Comparison of ENCODE assay signal across 12 mouse cellular contexts in the genomic region with DNA sequence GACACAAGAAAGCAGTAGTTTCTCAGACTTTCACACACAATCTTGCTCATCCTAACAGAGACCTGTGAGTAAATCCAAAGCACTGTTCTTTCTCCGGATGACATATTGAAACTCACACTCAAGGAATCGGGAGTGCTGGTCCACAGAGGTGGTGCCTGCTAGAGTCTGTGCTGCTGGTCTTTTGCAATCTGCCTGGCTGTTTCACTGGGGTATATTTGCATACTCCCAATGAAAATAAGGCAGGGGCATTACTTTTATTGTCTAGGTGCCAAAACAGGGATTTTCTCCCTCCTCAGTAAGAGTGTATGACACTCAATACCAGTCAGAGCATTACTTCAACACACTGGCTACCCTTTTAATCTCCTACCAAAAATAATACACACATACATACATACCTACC. TPM values are rescaled to one million over a fixed set of nuclear protein-coding genes. Genes with fewer than 3 reads are reported as not detected.
DNase-seq lines count a peak whose midpoint lies in the region; ATAC-seq lines count a peak whose summit lies in the region.
"Had no signal": no experiment of that assay in that cellular context is flagged by ENCODE, and none has a peak within 500 bp of the region (broad histone marks: within the 10 kb centered on the region; RNA-seq: fewer than 3 reads in every experiment).

No protein-coding gene starts in this region.

- H3K27me3 ChIP-seq in heart, embryonic 10.5 days (ENCODE audit: insufficient read depth, poor library complexity, severe bottlenecking), result no peaks in the 10 kb centered on the region; the same call in 1 of the 2 replicates
- H3K27me3 ChIP-seq in embryonic facial prominence, embryonic 12.5 days, result no peaks in the 10 kb centered on the region
- no peaks in the 10 kb centered on the region for H3K27me3 ChIP-seq in hindbrain, embryonic 14.5 days (ENCODE audit: control insufficient read depth, insufficient read depth, low read length)
- no peaks in the 10 kb centered on the region for H3K27me3 ChIP-seq in midbrain, embryonic 15.5 days (replicated peaks)

- no peaks in the 10 kb centered on the region for H3K9me3 ChIP-seq in heart, embryonic 10.5 days
- no peaks in the 10 kb centered on the region for H3K9me3 ChIP-seq in embryonic facial prominence, embryonic 12.5 days
- no peaks in the 10 kb centered on the region for H3K9me3 ChIP-seq in hindbrain, embryonic 14.5 days (ENCODE audit: control insufficient read depth, low read length)
- H3K9me3 ChIP-seq in midbrain, embryonic 15.5 days, result no peaks in the 10 kb centered on the region

- H3K4me3 ChIP-seq in heart, embryonic 10.5 days, result peak overlapping the region; percentile 12; the same call in 1 of the 2 replicates
- H3K4me3 ChIP-seq in embryonic facial prominence, embryonic 12.5 days, result no peak overlapping the region
- H3K4me3 ChIP-seq in hindbrain, embryonic 14.5 days (replicated peaks; ENCODE audit: low read length), result no peak overlapping the region
- no peak overlapping the region for H3K4me3 ChIP-seq in midbrain, embryonic 15.5 days

- ATAC-seq in embryonic facial prominence, embryonic 12.5 days (ENCODE audit: insufficient number of reproducible peaks, insufficient read depth, low FRiP score, low TSS enrichment), result no peak
- ATAC-seq in hindbrain, embryonic 14.5 days (ENCODE audit: low FRiP score), result no peak
- no peak for ATAC-seq in midbrain, embryonic 15.5 days (replicated peaks)

- 58% methylated on average over 2 of the region's 2 CpGs for WGBS in heart, embryonic 10.5 days
- 56% methylated on average over 2 of the region's 2 CpGs for WGBS in embryonic facial prominence, embryonic 12.5 days
- WGBS in hindbrain, embryonic 14.5 days, result 48% methylated on average over 2 of the region's 2 CpGs
- whole genome bisulfite sequencing in midbrain, embryonic 15.5 days, result 41% methylated on average over 2 of the region's 2 CpGs

- peaks cover 48% of the 10 kb centered on the region for H3K4me1 ChIP-seq in heart, embryonic 10.5 days
- peaks cover 38% of the 10 kb centered on the region for H3K4me1 ChIP-seq in embryonic facial prominence, embryonic 12.5 days
- peaks cover 40% of the 10 kb centered on the region for H3K4me1 ChIP-seq in hindbrain, embryonic 14.5 days (replicated peaks; ENCODE audit: control insufficient read depth, insufficient read depth, low read length)
- H3K4me1 ChIP-seq in midbrain, embryonic 15.5 days, result peaks cover 36% of the 10 kb centered on the region

- DNase-seq in heart, embryonic 10.5 days (ENCODE audit: low spot score), result no peak
- no peak for DNase-seq in heart, postnatal 4 days
- DNase-seq in hindbrain, embryonic 14.5 days (ENCODE audit: low spot score), result no peak
- DNase-seq in urinary bladder, postnatal 36 days (ENCODE audit: low spot score in 2 of 2), result no peak
- no peak for DNase-seq in B cell, adult 2 months
- no peak for DNase-seq in left cerebral cortex, adult 9 months (ENCODE audit: low spot score in 2 of 2)
- DNase-seq: gastrocnemius, postnatal 14 days; kidney, postnatal 4 days; thymus, postnatal 25 days had no signal

- no peaks in the 10 kb centered on the region for H3K36me3 ChIP-seq in heart, embryonic 10.5 days
- H3K36me3 ChIP-seq in embryonic facial prominence, embryonic 12.5 days, result no peaks in the 10 kb centered on the region
- H3K36me3 ChIP-seq in hindbrain, embryonic 14.5 days (replicated peaks; ENCODE audit: control insufficient read depth, insufficient read depth), result no peaks in the 10 kb centered on the region
- no peaks in the 10 kb centered on the region for H3K36me3 ChIP-seq in midbrain, embryonic 15.5 days (replicated peaks)

- H3K9ac ChIP-seq in embryonic facial prominence, embryonic 12.5 days, result no peak overlapping the region
- H3K9ac ChIP-seq in hindbrain, embryonic 14.5 days, result peak overlapping the region; percentile 28; the same call in 1 of the 2 replicates
- H3K9ac ChIP-seq in midbrain, embryonic 15.5 days, result no peak overlapping the region
- H3K9ac ChIP-seq: liver, embryonic 14.5 days had no signal

- H3K4me2 ChIP-seq in embryonic facial prominence, embryonic 12.5 days (replicated peaks), result 0 out of 2 replicates have a peak overlapping the region, but pooled peaks have one; percentile 5
- peak overlapping the region; percentile 65 for H3K4me2 ChIP-seq in hindbrain, embryonic 14.5 days (replicated peaks)
- peak overlapping the region; percentile 15; the same call in 1 of the 2 replicates for H3K4me2 ChIP-seq in midbrain, embryonic 15.5 days

- no peak overlapping the region for H3K27ac ChIP-seq in heart, embryonic 10.5 days
- no peak overlapping the region for H3K27ac ChIP-seq in embryonic facial prominence, embryonic 12.5 days
- H3K27ac ChIP-seq in hindbrain, embryonic 14.5 days, result no peak overlapping the region
- no peak overlapping the region for H3K27ac ChIP-seq in midbrain, embryonic 15.5 days
- H3K27ac ChIP-seq: liver, embryonic 14.5 days had no signal

RNA-seq across cellular contexts. Expression of a gene that starts 2.9 kb away (rescaled TPM):
- 46.7 TPM in 2 replicates for polyA plus RNA-seq in heart, embryonic 10.5 days (2016; fragmentation: Nextera tagmentation; extraction: Ambion mirVana)
- 10 to 100 TPM; 45.8 to 48.5 TPM for total RNA-seq in heart, postnatal 4 days (2021)
- 76.0 and 84.3 TPM in 2 replicates for polyA plus RNA-seq in embryonic facial prominence, embryonic 12.5 days (2016; fragmentation: Nextera tagmentation; extraction: Ambion mirVana)
- polyA plus RNA-seq in hindbrain, embryonic 14.5 days (2014; fragmentation: Nextera tagmentation; extraction: Ambion mirVana), result 64.8 and 72.7 TPM in 2 replicates
- polyA plus RNA-seq in midbrain, embryonic 15.5 days (2015; fragmentation: Nextera tagmentation; extraction: Ambion mirVana), result 70.3 and 77.3 TPM in 2 replicates

Comparison
In these comparisons a context has a peak if more than half of its experiments do, and no peak if none do; other contexts are left out.
1. H3K4me2 ChIP-seq: peak in every context shown above with its lines; median percentile 65 in hindbrain, embryonic 14.5 days; 15 in midbrain, embryonic 15.5 days; 5 in embryonic facial prominence, embryonic 12.5 days.